Mouse (Mus musculus) stomach, embryonic 15.5 days (tissue): ENCODE results near the gene Gm28308. TPM values are rescaled to one million over a fixed set of nuclear protein-coding genes. Genes with fewer than 3 reads are reported as not detected.
A peak's percentile ranks its signal among the peaks of the same experiment; 100 is the strongest.

Experiments used
- ATAC-seq: fragments of 200-750 bp; cut with Nextera tagmentation; 2 replicates; pipeline ENCODE4 v1.8.0; 2017; ENCODE audit warnings: low read depth, moderate number of reproducible peaks, moderate TSS enrichment; ENCODE audit not compliant: insufficient read depth, low FRiP score
- H3K27ac ChIP-seq: fragments of 300-500 bp; sonication (generic); 2 replicates; pipeline ENCODE4 v1.5.1; 2015; ENCODE audit warnings: mild to moderate bottlenecking, inconsistent platforms
- H3K27me3 ChIP-seq: fragments of 300-500 bp; sonication (generic); replicated peaks from 2 replicates; pipeline ENCODE4 v1.6.1; 2015; ENCODE audit warnings: inconsistent platforms
- H3K36me3 ChIP-seq: fragments of 300-500 bp; sonication (generic); 2 replicates; pipeline ENCODE4 v1.6.1; 2015; ENCODE audit warnings: inconsistent platforms
- H3K4me1 ChIP-seq: fragments of 300-500 bp; sonication (generic); 2 replicates; pipeline ENCODE4 v1.6.1; 2015; ENCODE audit warnings: inconsistent platforms
- H3K4me2 ChIP-seq: fragments of 300-500 bp; sonication (generic); 2 replicates; pipeline ENCODE4 v1.6.1; 2015; ENCODE audit warnings: mild to moderate bottlenecking, inconsistent platforms
- H3K4me3 ChIP-seq: fragments of 300-500 bp; sonication (generic); replicated peaks from 2 replicates; pipeline ENCODE4 v1.5.1; 2015; ENCODE audit warnings: inconsistent platforms
- H3K9ac ChIP-seq: fragments of 300-500 bp; sonication (generic); 2 replicates; pipeline ENCODE4 v1.6.1; 2015; ENCODE audit warnings: inconsistent platforms
- H3K9me3 ChIP-seq: fragments of 300-500 bp; sonication (generic); 2 replicates; pipeline ENCODE4 v1.6.1; 2016; ENCODE audit warnings: inconsistent platforms
- WGBS: fragments of 180-500 bp; shearing (Covaris S2); methylation state at CpG from one replicate; pipeline ENCODE4 v1.1.7; 2015; 5-methylcytosine and 5-hydroxymethylcytosine counted together
- polyA plus RNA-seq: library from polyadenylated mRNA; unstranded; fragments of >200 nt; fragmentation: Nextera tagmentation; extraction: Ambion mirVana; gene quantifications from 2 replicates; pipeline ENCODE4 v1.2.1, GENCODE M21; 2015

Gene Gm28308
- polyA plus RNA-seq, 1 experiment from 2014 or later, result not detected

- under 1% methylated on average over 36 of the region's 55 CpGs for WGBS
- ATAC-seq, result peak; percentile 61; the same call in 1 of the 2 replicates
Measured at GRCm38 (mm10) chr6:52191860-52192550, 21.1 kb downstream of the Gm28308 start.

GRCm38 (mm10) chr6:52190906-52191810 is 22.0 kb downstream of the Gm28308 start, which contains the start of gene Hoxa4:
TSS of gene Hoxa4 (minus strand) at chr6:52191753.
- H3K4me2 ChIP-seq, result peak within 1 kb of the TSS; percentile 82
- no peak for ATAC-seq
- peak within 1 kb of the TSS; percentile 94 for H3K27ac ChIP-seq
- H3K4me3 ChIP-seq, result peak within 1 kb of the TSS; percentile 63
- under 1% methylated on average over 86 of the region's 102 CpGs for WGBS
- H3K9me3 ChIP-seq, result no peaks in the 10 kb centered on the region
- peak within 1 kb of the TSS; percentile 58 for H3K9ac ChIP-seq
- H3K36me3 ChIP-seq, result no peaks in the 10 kb centered on the region
- H3K27me3 ChIP-seq, result peaks cover 5% of the 10 kb centered on the region
- H3K4me1 ChIP-seq, result peaks cover 29% of the 10 kb centered on the region

More at GRCm38 (mm10) chr6:52191860-52192550, 21.1 kb downstream of the Gm28308 start:
- Histone ChIP-seq H3K4me2 (peak overlapping the region; percentile 82), H3K27ac (peak overlapping the region; percentile 90), H3K27me3 (peaks cover 5% of the 10 kb centered on the region), H3K36me3 (no peaks in the 10 kb centered on the region), H3K4me1 (peaks cover 28% of the 10 kb centered on the region), H3K9me3 (no peaks in the 10 kb centered on the region), H3K9ac (peak overlapping the region; percentile 58), H3K4me3 (peak overlapping the region; percentile 63)

- Histone ChIP-seq H3K27ac (peak overlapping the region; percentile 94), H3K4me2 (peak overlapping the region; percentile 82), H3K9ac (peak overlapping the region; percentile 53), H3K36me3 (no peaks in the 10 kb centered on the region), H3K4me3 (peak overlapping the region; percentile 63), H3K27me3 (peaks cover 5% of the 10 kb centered on the region), H3K9me3 (no peaks in the 10 kb centered on the region), H3K4me1 (peaks cover 34% of the 10 kb centered on the region)
- 9% methylated on average over 23 of the region's 23 CpGs for WGBS
- no peak for ATAC-seq
Measured at GRCm38 (mm10) chr6:52190410-52190809, 22.7 kb downstream of the Gm28308 start.

GRCm38 (mm10) chr6:52189909-52190308 is 23.2 kb downstream of the Gm28308 start:
- Histone ChIP-seq H3K9me3 (no peaks in the 10 kb centered on the region), H3K27ac (peak overlapping the region; percentile 94), H3K4me1 (peaks cover 36% of the 10 kb centered on the region), H3K4me2 (peak overlapping the region; percentile 82), H3K4me3 (peak overlapping the region; percentile 63), H3K36me3 (no peaks in the 10 kb centered on the region), H3K27me3 (peaks cover 5% of the 10 kb centered on the region), H3K9ac (0 out of 2 replicates have a peak overlapping the region, but pooled peaks have one; percentile 10)
- ATAC-seq, result no peak
- WGBS, result 21% methylated on average over 8 of the region's 8 CpGs

- ATAC-seq, result no peak; the same call in 1 of the 2 replicates
- Histone ChIP-seq H3K4me2 (peak overlapping the region; percentile 82), H3K27ac (peak overlapping the region; percentile 94), H3K9ac (no peak overlapping the region), H3K36me3 (no peaks in the 10 kb centered on the region), H3K4me1 (peaks cover 41% of the 10 kb centered on the region), H3K27me3 (peaks cover 8% of the 10 kb centered on the region), H3K9me3 (no peaks in the 10 kb centered on the region), H3K4me3 (no peak overlapping the region; the same call in 1 of the 2 replicates)
- 22% methylated on average over 5 of the region's 5 CpGs for WGBS
Measured at GRCm38 (mm10) chr6:52189172-52189591, 24.0 kb downstream of the Gm28308 start.

GRCm38 (mm10) chr6:52186500-52186899 is 26.6 kb downstream of the Gm28308 start:
- H3K4me2 ChIP-seq, result no peak overlapping the region
- H3K4me1 ChIP-seq, result peaks cover 56% of the 10 kb centered on the region
- H3K4me3 ChIP-seq, result no peak overlapping the region
- H3K36me3 ChIP-seq, result no peaks in the 10 kb centered on the region
- H3K9me3 ChIP-seq, result no peaks in the 10 kb centered on the region
- ATAC-seq, result no peak
- H3K27me3 ChIP-seq, result peaks cover 8% of the 10 kb centered on the region
- no peak overlapping the region for H3K27ac ChIP-seq
- WGBS, result 43% methylated on average over 1 of the region's 1 CpGs
- no peak overlapping the region for H3K9ac ChIP-seq

GRCm38 (mm10) chr6:52185834-52186233 is 27.3 kb downstream of the Gm28308 start:
- Histone ChIP-seq H3K27ac (0 out of 2 replicates have a peak overlapping the region, but pooled peaks have one; percentile 71), H3K4me2 (peak overlapping the region; percentile 41)
- 37% methylated on average over 3 of the region's 3 CpGs for WGBS

GRCm38 (mm10) chr6:52185222-52185621 is 27.9 kb downstream of the Gm28308 start:
- H3K9me3 ChIP-seq, result no peaks in the 10 kb centered on the region
- peaks cover 57% of the 10 kb centered on the region for H3K4me1 ChIP-seq
- no peak overlapping the region; the same call in 1 of the 2 replicates for H3K4me3 ChIP-seq
- no peak for ATAC-seq
- H3K27me3 ChIP-seq, result peaks cover 2% of the 10 kb centered on the region; the same call in 1 of the 2 replicates
- 4% methylated on average over 19 of the region's 19 CpGs for WGBS
- peak overlapping the region; percentile 71 for H3K27ac ChIP-seq
- no peak overlapping the region for H3K9ac ChIP-seq
- no peaks in the 10 kb centered on the region for H3K36me3 ChIP-seq
- H3K4me2 ChIP-seq, result peak overlapping the region; percentile 41

More at GRCm38 (mm10) chr6:52185834-52186233, 27.3 kb downstream of the Gm28308 start:
- H3K9me3 ChIP-seq, result no peaks in the 10 kb centered on the region
- H3K36me3 ChIP-seq, result no peaks in the 10 kb centered on the region
- no peak overlapping the region for H3K9ac ChIP-seq
- H3K27me3 ChIP-seq, result peaks cover 4% of the 10 kb centered on the region
- H3K4me1 ChIP-seq, result peaks cover 60% of the 10 kb centered on the region
- H3K4me3 ChIP-seq, result no peak overlapping the region; the same call in 1 of the 2 replicates
- no peak for ATAC-seq

GRCm38 (mm10) chr6:52184668-52185067 is 28.5 kb downstream of the Gm28308 start:
- H3K27ac ChIP-seq, result peak overlapping the region; percentile 71
- no peaks in the 10 kb centered on the region for H3K9me3 ChIP-seq
- ATAC-seq, result no peak
- no peak overlapping the region for H3K9ac ChIP-seq
- whole genome bisulfite sequencing, result 27% methylated on average over 6 of the region's 6 CpGs
- H3K4me3 ChIP-seq, result no peak overlapping the region
- H3K27me3 ChIP-seq, result peaks cover 2% of the 10 kb centered on the region; the same call in 1 of the 2 replicates
- peak overlapping the region; percentile 41 for H3K4me2 ChIP-seq
- H3K4me1 ChIP-seq, result peaks cover 53% of the 10 kb centered on the region
- no peaks in the 10 kb centered on the region for H3K36me3 ChIP-seq

- peak overlapping the region; percentile 71; the same call in 1 of the 2 replicates for H3K27ac ChIP-seq
- peak overlapping the region; percentile 41 for H3K4me2 ChIP-seq
- ATAC-seq, result no peak
- 26% methylated on average over 10 of the region's 10 CpGs for WGBS
- H3K4me1 ChIP-seq, result peaks cover 53% of the 10 kb centered on the region
- no peaks in the 10 kb centered on the region for H3K36me3 ChIP-seq
- H3K4me3 ChIP-seq, result no peak overlapping the region; the same call in 1 of the 2 replicates
- H3K9me3 ChIP-seq, result no peaks in the 10 kb centered on the region
- no peak overlapping the region; the same call in 1 of the 2 replicates for H3K9ac ChIP-seq
- peaks cover 2% of the 10 kb centered on the region; the same call in 1 of the 2 replicates for H3K27me3 ChIP-seq
Measured at GRCm38 (mm10) chr6:52183311-52184080, 29.6 kb downstream of the Gm28308 start.

GRCm38 (mm10) chr6:52182793-52183192 is 30.3 kb downstream of the Gm28308 start:
- Histone ChIP-seq H3K27ac (peak overlapping the region; percentile 71; the same call in 1 of the 2 replicates), H3K9ac (no peak overlapping the region; the same call in 1 of the 2 replicates), H3K4me1 (peaks cover 53% of the 10 kb centered on the region), H3K27me3 (peaks cover 2% of the 10 kb centered on the region; the same call in 1 of the 2 replicates), H3K4me2 (no peak overlapping the region), H3K36me3 (no peaks in the 10 kb centered on the region), H3K4me3 (no peak overlapping the region), H3K9me3 (no peaks in the 10 kb centered on the region)
- ATAC-seq, result no peak
- 67% methylated on average over 1 of the region's 1 CpGs for WGBS
